Mouse (Mus musculus): Measurements from ENCODE around the gene Pstpip1.

Pstpip1 gene

DNA sequence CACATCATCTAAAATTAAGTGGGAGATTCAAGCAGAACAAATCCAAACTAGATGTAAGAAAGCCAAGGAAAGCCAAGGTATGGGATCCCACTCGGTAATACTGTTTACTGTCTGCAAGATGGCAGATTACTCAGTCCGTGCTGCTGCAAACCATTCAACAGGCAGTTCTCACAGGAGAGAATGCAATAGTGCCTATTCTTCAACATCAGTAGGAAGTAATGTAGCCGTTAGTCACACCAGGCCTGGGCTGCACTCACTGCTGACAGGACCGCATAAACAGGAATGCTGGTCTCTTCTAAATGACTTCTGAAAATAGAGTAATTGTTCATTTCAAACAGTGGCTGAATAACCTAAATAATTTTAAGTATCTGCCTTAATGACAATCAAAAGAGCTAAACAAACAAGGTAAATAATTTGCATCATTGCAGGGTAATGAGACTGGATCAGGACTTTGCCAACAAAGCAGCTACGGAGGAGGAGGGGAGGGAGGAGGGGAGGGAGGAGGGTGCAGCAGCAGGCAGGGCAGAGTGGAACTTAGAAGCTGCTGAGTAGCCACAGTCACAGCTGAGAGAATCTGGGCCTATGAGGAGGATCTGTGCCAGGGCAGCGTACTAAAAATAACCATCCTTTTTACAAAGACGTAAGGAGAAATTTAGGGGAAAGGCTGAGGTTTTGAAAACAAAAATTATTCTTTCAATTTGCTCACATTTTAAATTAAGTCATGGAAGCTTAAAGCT, 62.2 kb downstream of the Pstpip1 start:
- DNase-seq (ENCODE audit: low spot score) = no peak

DNA sequence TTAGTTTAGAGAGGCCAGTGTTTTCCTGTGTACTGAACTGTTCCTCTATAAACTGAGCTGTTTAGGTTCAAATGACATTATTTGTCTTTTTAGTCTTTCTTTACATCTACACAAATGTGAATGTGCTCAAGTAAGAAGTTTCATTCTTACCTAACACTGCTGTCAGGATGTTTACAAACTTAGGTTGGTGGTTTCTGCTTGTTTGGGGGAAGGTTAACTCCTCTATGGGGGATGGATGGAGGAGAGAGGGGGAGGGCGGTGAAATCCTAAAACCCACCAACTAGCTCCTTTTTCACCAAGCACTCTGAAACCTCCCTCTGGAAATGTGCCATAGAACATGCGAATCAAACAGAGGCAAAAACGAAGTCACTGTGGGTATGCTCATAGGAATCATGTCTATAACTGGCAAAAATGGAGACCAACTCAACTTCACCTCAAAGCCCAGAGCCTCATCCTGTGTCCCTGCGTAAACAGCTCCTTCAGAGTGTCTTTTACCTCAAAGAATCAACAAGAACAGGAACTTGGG, 62.8 kb downstream of the Pstpip1 start:
- no peak for DNase-seq (ENCODE audit: low spot score)

DNA sequence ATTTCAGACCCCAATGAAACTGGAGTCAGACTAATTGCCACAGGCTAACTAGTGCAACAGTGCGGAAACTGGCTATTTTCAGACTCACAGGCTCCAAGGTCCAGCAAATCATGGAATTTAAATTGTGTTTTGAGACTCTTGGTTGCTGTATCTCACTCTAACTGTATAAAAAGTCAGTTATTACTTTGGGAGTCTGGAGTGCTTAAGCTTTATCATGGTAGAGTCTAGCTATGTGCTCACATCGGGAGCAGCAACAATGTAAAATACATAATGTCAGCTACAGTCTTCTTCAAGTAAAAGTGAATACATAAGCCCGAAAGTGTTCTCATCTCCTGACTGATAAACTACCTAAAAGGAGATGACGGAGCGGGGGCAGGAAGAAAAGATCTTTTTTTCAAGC, 64.8 kb downstream of the Pstpip1 start:
- DNase-seq (ENCODE audit: low spot score) = no peak

GRCm38 (mm10) chr9:56158077-56158476, 68.3 kb downstream of the Pstpip1 start:
- no peak for DNase-seq (ENCODE audit: low spot score)

DNA sequence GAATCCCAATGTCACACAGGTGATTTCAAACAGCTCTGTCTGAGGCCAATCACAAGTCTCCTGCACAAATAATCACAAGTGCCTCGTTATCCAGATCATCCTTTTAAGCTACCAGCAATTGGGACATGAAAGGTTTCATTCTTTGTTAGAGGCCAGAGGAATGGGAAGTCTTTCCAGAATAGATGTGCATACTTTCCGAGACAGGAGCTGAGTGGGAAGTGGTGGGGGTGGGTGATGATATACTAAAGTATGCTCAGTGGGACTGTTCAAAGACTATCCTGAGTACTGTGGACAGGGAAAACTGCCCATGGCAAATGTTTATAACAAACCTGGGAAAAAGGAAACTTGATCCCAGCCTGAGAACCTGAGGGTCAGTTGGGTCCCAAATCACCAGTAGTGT, 69.7 kb downstream of the Pstpip1 start:
- DNase-seq (ENCODE audit: low spot score) = no peak

DNA sequence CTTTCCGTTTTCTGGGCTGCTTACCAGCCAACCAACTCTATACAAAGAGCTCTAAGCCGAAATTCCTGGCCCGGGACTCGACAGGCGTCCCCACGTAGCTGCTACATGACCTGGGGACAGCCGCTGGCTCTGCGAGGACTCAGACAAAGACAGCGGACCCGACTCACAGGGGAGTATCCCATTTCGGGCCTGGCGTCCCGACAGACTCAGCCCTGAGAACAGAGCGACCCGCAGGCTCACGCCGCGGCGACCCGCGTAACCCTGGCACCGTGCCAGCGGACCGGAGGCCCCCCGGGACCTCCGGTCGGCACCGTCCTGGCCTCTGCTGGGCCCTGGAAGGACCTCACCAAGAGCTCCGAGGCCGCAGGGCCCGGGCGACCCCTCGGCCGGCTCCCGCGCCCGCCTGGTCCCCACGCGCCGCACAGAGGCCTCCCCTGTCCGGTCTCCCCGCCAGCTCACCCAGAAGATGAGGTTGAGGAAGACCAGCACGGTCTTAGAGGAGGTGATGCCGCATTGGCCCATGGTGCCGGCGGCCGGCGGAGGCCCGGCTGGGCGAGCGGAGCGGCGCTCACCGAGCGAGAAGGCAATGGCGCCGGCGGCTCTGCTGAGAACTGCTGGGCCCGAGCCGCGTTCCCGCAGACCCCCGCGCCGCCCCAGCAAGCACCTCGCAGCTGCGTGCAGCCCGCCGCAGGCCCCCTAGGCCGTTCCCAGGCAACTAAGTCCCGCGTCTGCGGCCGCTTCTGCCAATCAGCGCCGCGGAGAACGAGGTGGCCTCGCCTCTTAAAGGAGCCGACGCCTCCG, 70.8 kb downstream of the Pstpip1 start:
- DNase-seq (ENCODE audit: low spot score) = peak; percentile 83

GRCm38 (mm10) chr9:56165377-56165776, 75.6 kb downstream of the Pstpip1 start, which contains the start of gene Tspan3:
Gene Tspan3, minus strand, starts transcription at chr9:56165477.
- DNase-seq (ENCODE audit: low spot score) = no peak

GRCm38 (mm10) chr9:56166161-56166560, 76.4 kb downstream of the Pstpip1 start:
- DNase-seq (ENCODE audit: low spot score) = no peak

- DNase-seq (ENCODE audit: low spot score) = no peak
These were observed 77.9 kb downstream of the Pstpip1 start for GRCm38 (mm10) chr9:56167690-56168089.

DNA sequence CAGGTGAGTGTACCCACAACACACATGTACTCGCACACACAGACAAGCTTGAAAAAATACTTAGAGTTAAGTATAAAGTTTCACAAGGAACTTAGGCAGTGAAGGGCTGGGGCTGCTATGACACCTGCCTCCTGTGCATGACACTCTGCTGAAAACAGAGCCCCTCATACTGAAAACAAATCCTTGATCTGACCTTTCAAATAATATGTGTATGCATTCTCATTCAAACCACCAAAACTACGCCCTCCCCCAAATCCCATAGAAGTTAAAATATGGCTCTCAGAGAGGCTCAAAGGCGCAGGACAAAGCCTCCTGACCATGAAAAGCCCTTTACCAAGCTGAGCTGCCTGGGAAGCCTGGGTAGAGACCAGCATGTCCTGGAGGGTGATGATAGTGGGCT, 85.6 kb downstream of the Pstpip1 start:
- no peak for DNase-seq (ENCODE audit: low spot score)

DNA sequence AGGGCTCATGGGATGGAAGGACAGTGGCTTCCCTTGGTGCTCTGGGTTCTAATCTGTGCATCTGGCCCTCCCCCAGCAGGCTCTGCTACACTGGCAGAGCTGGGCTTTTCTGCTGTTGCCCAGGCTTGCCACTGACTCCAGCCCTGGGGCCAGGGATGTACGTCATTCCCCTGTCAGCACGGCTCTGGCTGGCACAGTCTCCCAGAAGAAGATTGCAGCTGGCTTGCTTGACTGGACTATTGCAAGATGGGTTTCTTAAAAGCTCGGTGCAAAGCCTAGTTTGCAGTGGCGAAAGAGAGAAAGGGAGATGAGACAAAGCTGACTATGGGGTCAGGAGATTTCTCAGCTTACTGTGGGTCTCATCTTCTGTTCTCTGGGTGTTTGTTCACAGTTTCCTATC, 87.6 kb downstream of the Pstpip1 start:
- no peak for DNase-seq (ENCODE audit: low spot score)
